Mouse (Mus musculus) erythroblast, adult 5-6 weeks (primary cell): ENCODE measurements at regions not wholly inside any gene's neighbourhood (a gene's known extent, or its start where the extent isn't known, plus 50 kb on each side); places are given as distances from the start of the nearest gene placed in this dataset.
"Not testable (repeated sequence)": the region's sequence is repeated elsewhere in the genome, so short reads cannot be mapped to it uniquely, and the experiment has no call there.

Experiments used
- ATAC-seq: replicated peaks from 2 replicates; pipeline ENCODE4 v1.8.0; 2016; ENCODE audit warnings: moderate number of reproducible peaks, mild to moderate bottlenecking, moderate TSS enrichment, inconsistent platforms; ENCODE audit not compliant: poor library complexity, low FRiP score, severe bottlenecking

DNA sequence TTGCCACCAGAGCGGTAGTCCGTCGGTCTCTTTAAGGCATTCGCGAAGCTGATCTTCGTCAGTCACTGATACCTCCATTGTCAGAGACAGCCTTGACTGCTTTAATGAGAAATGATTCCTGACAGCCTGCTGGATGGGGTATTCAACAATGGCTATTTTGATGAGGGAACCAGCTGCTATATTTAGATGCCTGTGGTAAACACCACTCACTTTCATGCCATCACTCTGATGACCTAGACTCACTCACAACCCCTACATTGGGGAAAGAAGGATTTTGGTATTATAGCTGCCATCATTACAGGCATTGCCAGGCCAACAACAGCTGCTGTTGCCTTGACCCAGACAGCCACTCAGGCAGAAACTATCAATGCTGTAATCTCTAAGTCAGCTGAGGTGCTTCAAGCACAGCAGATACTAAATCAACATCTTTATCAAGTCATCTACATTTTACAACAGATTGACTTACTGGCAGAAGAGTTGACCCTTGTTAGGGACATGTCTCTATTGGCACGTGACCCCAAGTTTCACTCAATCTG lies 57.7 kb upstream of the Amn1 start:
- no peak for ATAC-seq

DNA sequence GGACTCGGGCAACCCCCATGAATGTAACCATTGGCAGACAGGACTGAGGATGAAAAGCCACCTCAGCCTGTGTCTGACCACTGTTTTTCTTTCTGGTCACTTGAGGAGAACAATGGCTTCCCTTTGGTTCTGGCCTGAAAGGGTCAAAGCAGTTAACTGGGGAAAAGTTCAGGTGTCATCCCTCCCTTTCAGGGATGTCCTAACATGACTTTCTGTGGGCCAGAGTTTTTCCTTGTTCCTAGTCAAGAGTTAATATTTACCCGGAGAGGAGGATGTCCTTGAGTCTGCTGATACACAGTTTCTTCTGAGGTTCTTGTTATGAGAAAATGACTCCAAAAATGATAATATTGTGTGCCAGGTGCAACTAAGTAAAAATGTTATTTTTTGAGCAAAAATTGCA lies 57.2 kb upstream of the Amn1 start:
- ATAC-seq, result not testable (repeated sequence)

DNA sequence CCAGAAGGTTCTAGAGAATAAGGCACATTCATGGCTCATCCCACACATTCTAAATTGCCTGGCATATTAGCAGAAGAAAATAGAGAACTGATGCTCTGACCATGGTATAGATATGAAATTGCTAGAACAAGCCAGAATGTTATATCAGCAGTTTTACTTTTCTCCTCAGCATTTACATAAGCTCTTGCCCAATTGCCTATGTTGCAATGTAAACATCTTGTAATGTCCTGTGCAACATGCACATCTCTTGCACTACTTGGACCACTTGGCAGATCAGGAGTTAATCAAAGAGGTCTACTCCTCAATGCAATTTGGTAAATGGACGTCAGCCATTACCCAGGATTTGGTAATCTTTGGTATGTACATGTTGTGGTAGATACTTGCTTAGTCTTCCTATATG lies 55.6 kb upstream of the Amn1 start:
- no peak for ATAC-seq

DNA sequence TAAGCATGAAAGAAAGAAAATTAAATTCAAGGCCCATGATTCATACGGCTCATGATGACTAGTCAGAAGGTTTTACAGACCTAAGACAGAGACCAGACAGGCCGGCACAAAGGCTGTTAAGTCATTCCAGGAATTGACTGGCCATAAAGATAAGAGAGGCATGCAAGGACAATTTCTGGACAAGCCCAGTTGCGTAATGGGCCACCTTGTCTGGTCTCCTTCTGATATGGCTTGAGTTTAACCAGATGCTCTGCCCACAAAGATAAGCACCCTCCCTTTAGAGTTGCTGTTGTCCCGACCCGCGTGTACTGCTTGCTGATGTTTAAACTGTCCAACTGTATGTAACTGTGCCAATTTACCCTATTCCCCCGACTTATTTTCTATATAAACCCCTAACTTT lies 54.9 kb upstream of the Amn1 start:
- 0 out of 2 replicates have a peak, but pooled peaks have one; percentile 37 for ATAC-seq

DNA sequence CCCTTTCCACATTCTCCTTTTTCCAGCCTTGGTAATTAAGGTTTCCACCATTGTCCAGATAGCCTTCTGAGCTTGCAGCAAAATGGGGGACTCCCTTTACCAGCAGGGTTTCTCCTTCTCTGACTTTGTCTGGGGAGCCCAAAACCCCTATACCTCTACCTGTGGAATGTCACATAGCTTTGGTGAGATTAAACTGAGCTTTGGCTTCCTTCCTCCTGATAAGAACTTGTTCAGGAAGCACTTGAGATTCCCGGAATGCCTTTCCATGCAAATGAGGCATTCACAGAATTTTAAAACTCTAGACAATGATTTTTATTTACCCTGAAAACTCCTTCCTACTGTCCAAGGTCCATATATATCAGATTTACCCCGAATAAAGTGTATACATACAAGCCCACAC lies 49.8 kb upstream of the Amn1 start:
- no peak for ATAC-seq
